Mouse (Mus musculus) spleen, adult 2 months (tissue): ENCODE data around the gene Tmem170.
"Not testable (repeated sequence)": the region's sequence is repeated elsewhere in the genome, so short reads cannot be mapped to it uniquely, and the experiment has no call there.

Experiments
- CTCF ChIP-seq: fragments of 200-500 bp; IDR thresholded peaks from 2 replicates; pipeline ENCODE4 v1.5.1; 2011; ENCODE audit warnings: mild to moderate bottlenecking, inconsistent platforms; ENCODE audit not compliant: insufficient read depth, insufficient read length, insufficient replicate concordance; ENCODE audit errors: extremely low read depth
- POLR2A ChIP-seq: fragments of 200-500 bp; IDR thresholded peaks from 2 replicates; pipeline ENCODE4 v1.6.1; 2011; ENCODE audit warnings: low read depth, low read length, inconsistent platforms

DNA sequence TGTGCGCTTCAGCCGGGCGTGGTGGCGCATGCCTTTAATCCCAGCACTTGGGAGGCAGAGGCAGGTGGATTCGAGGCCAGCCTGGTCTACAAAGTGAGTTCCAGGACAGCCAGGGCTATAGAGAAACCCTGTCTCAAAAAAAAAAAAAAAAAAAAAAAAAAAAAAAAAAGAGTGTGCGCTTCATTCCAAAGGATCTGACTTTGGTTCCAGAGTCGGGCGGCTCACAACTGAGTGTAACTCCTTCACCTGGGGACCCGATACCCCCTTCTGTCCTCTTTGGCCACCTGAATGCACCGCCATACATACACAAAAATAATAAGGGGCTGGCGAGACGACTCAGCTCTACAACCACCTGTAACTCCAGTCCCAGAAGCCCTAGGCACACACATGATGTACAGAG, 23.3 kb downstream of the Tmem170 start:
- TF ChIP-seq POLR2A, CTCF: not testable (repeated sequence)
